Mouse (Mus musculus) B cell, adult 67 days (primary cell): Measurements from ENCODE around the gene Zfp280d. TPM values are rescaled to one million over a fixed set of nuclear protein-coding genes. Genes with fewer than 3 reads are reported as not detected.

Experiments
- total RNA-seq, 2 experiments: library from RNA; stranded (reverse); gene quantifications; 4 replicates each; pipeline ENCODE4 v1.2.4; 2023

Gene Zfp280d
- total RNA-seq: 100 to 1,000 TPM; 106 to 112 TPM

GRCm38 (mm10) chr9:72274677-72275076, at the start of gene Zfp280d:
Zfp280d (plus strand) TSS chr9:72274860.

Other genes with a start within 250 kb of the Zfp280d start
- 100 to 1,000 TPM; 167 to 177 TPM for gene Tcf12, start 163.0 kb upstream of the Zfp280d start, total RNA-seq
- gene Mns1, start 163.2 kb downstream of the Zfp280d start, total RNA-seq: 1 to 10 TPM; 3.0 to 3.3 TPM
- 10 to 100 TPM; 26.5 to 27.4 TPM for gene Tex9, start 217.4 kb downstream of the Zfp280d start, total RNA-seq